Mouse (Mus musculus): ENCODE data around the gene Zfp366.

DNA sequence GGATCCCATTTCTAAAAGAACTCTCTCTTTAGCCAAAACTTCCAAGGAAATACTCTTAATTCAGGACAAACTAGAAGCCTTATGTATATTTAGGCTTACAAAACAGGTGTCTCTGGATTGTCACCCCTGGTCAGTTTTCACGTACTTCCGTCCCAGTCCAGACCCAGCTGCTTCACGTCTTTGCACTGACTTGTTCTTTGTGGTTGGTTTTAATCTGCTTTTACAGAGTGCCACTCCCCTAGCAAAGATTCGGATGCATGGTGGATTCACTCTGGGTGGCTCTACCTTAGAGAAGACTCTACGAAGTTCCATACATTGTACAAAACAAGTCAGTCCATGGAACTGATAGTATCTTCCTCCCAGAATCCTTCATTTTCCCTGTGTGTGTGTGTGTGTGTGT lies 25.2 kb downstream of the Zfp366 start:
- no peak for TF ChIP-seq EP300 (IDR thresholded peaks at IDR 0.05; ENCODE audit: low read depth)
- no peak for TF ChIP-seq CTCF (IDR thresholded peaks at IDR 0.05; ENCODE audit: low read depth)
